Mouse (Mus musculus) heart, embryonic 16.5 days (tissue): ENCODE measurements around the gene Slc25a34. TPM values are rescaled to one million over a fixed set of nuclear protein-coding genes. Genes with fewer than 3 reads are reported as not detected.

Experiments used
- ATAC-seq: fragments of 200-750 bp; cut with Nextera tagmentation; replicated peaks from 2 replicates; pipeline ENCODE4 v1.8.0; 2017; ENCODE audit warnings: moderate number of reproducible peaks; ENCODE audit not compliant: insufficient read depth, low FRiP score; ENCODE audit errors: extremely low read depth
- H3K27ac ChIP-seq: fragments of 300-500 bp; sonication (generic); 2 replicates; pipeline ENCODE4 v1.5.1; 2014; ENCODE audit warnings: mild to moderate bottlenecking, low read length, control low read depth, moderate library complexity
- H3K27me3 ChIP-seq: fragments of 300-500 bp; sonication (generic); 2 replicates; pipeline ENCODE4 v1.6.1; 2014; ENCODE audit warnings: low read length, mixed read lengths; ENCODE audit not compliant: control insufficient read depth, insufficient read depth
- H3K36me3 ChIP-seq: fragments of 300-500 bp; sonication (generic); 2 replicates; pipeline ENCODE4 v1.6.1; 2014; ENCODE audit not compliant: control insufficient read depth, insufficient read depth
- H3K4me1 ChIP-seq: fragments of 300-500 bp; sonication (generic); 2 replicates; pipeline ENCODE4 v1.6.1; 2014; ENCODE audit warnings: low read length, mixed read lengths; ENCODE audit not compliant: control insufficient read depth, insufficient read depth
- H3K4me2 ChIP-seq: fragments of 300-500 bp; sonication (generic); 2 replicates; pipeline ENCODE4 v1.6.1; 2014; ENCODE audit warnings: low read depth, mild to moderate bottlenecking, control low read depth, low read length
- H3K4me3 ChIP-seq: fragments of 300-500 bp; sonication (generic); 2 replicates; pipeline ENCODE4 v1.5.1; 2014; ENCODE audit warnings: mild to moderate bottlenecking, control low read depth, low read length
- H3K9ac ChIP-seq: fragments of 300-500 bp; sonication (generic); 2 replicates; pipeline ENCODE4 v1.6.1; 2014; ENCODE audit warnings: low read length, control low read depth
- H3K9me3 ChIP-seq: fragments of 300-500 bp; sonication (generic); replicated peaks from 2 replicates; pipeline ENCODE4 v1.6.1; 2016; ENCODE audit warnings: low read length; ENCODE audit not compliant: control insufficient read depth
- WGBS: fragments of 180-500 bp; shearing (Covaris S2); extraction: QIAGEN DNeasy Blood & Tissue Kit; methylation state at CpG from one replicate; pipeline ENCODE4 v1.1.7; 2014; 5-methylcytosine and 5-hydroxymethylcytosine counted together
- polyA plus RNA-seq: library from polyadenylated mRNA; unstranded; fragments of >200 nt; fragmentation: Nextera tagmentation; extraction: Ambion mirVana; gene quantifications from 2 replicates; pipeline ENCODE4 v1.2.1, GENCODE M21; 2015

Slc25a34 gene
- polyA plus RNA-seq, 1 experiment from 2014 or later = 1.3 TPM

DNA sequence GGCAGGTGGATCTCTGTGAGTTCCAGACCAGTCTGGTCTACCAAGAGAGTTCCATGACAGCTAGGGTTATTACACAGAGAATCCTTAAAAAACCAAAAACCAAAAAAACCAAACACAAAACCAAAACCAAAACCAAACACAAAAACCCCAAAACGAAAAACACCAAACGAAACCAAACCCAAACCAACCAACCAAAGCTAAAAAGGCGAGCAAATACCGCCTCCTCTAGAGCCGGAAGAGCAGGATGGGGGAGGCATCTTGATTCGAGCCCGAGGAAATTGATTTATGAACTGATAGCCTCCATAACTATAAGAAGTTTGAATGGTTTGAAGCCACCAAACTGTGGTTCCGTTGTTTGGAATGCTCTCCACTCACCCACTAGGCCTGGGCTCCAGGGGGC, 39.7 kb downstream of the Slc25a34 start:
- no peak for ATAC-seq
- 91% methylated on average over 8 of the region's 8 CpGs for WGBS
- no peaks in the 10 kb centered on the region for H3K9me3 ChIP-seq

DNA sequence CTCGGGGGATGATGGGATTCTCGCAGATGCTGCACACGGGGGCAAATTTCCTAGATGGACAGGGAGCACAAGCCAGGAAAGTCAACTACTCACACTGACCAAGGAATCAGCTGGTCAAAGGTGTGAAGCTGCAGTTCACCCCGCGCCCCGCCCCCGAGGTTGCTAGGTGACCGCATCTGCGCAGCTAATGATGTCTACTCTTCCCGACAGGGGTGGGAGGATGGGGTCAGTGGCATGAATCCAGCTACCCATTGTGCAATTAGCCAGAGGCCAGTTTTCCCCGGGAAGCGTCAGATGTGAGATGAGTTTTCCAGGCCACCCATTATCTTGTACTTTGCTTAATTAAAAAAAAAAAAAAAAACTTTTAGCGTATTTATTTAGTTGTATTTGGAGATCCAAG, 42.6 kb downstream of the Slc25a34 start:
- H3K27me3 ChIP-seq = no peaks in the 10 kb centered on the region
- no peak overlapping the region for H3K27ac ChIP-seq
- no peak overlapping the region for H3K4me3 ChIP-seq
- H3K36me3 ChIP-seq = peaks cover 29% of the 10 kb centered on the region
- H3K9ac ChIP-seq = no peak overlapping the region
- no peaks in the 10 kb centered on the region for H3K4me1 ChIP-seq
- 91% methylated on average over 13 of the region's 13 CpGs for WGBS
- no peak for ATAC-seq
- no peak overlapping the region for H3K4me2 ChIP-seq
- H3K9me3 ChIP-seq = 0 out of 2 replicates have a peak, but pooled peaks cover 3% of the 10 kb centered on the region

More for the DNA sequence above, 39.7 kb downstream of the Slc25a34 start:
- Histone ChIP-seq H3K27ac (no peak overlapping the region), H3K4me1 (no peaks in the 10 kb centered on the region), H3K4me3 (no peak overlapping the region), H3K36me3 (peaks cover 25% of the 10 kb centered on the region), H3K9ac (no peak overlapping the region), H3K4me2 (no peak overlapping the region), H3K27me3 (no peaks in the 10 kb centered on the region)

DNA sequence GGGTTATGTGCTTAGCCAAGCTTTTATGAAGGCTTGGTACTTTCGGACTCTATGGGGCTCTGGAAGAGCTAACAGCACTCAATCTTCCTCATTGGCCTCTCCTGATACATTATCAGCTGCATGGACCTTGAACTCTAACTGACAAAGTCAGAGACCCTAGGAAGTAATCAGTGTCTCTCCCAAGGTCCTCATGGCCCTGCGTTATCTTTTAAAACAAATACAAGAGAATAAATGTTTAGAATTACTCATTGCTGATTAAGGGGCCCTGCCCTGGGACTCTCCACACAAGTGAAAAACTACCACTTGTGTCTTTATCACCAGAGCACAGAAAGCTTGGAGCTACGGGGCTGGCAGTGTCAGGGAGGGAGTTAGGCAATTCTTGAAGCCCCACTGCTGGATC, 44.8 kb downstream of the Slc25a34 start:
- Histone ChIP-seq H3K9ac (no peak overlapping the region), H3K4me1 (peaks cover 5% of the 10 kb centered on the region), H3K4me3 (no peak overlapping the region), H3K9me3 (0 out of 2 replicates have a peak, but pooled peaks cover 3% of the 10 kb centered on the region), H3K4me2 (no peak overlapping the region), H3K27ac (no peak overlapping the region), H3K27me3 (no peaks in the 10 kb centered on the region), H3K36me3 (peaks cover 21% of the 10 kb centered on the region)
- ATAC-seq = no peak; the same call in 1 of the 2 replicates
- WGBS = 30% methylated on average over 3 of the region's 3 CpGs

DNA sequence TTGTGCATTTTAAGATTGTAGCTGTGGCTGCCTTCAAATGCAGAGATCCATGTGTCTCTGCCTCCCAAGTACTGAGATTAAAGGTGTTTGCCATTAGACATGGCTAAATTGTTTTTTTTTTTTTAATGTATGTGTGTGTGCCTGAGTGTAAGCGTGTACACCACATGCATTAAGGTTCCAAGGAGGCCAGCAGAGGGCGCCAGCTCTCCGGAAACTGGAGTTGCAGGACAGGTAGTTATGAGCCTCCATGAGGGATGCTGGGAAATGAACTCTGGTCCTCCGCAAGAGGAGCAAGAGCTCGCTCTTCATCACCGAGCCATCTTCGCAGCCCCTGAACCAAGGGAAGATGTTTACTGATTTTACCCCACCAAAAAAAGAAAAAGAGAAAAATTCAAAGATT, 46.7 kb downstream of the Slc25a34 start:
- 89% methylated on average over 7 of the region's 7 CpGs for WGBS
- Histone ChIP-seq H3K9ac (no peak overlapping the region), H3K36me3 (peaks cover 21% of the 10 kb centered on the region), H3K4me2 (no peak overlapping the region), H3K27ac (no peak overlapping the region), H3K9me3 (0 out of 2 replicates have a peak, but pooled peaks cover 3% of the 10 kb centered on the region), H3K4me1 (peaks cover 11% of the 10 kb centered on the region), H3K27me3 (no peaks in the 10 kb centered on the region), H3K4me3 (no peak overlapping the region)
- ATAC-seq = no peak

DNA sequence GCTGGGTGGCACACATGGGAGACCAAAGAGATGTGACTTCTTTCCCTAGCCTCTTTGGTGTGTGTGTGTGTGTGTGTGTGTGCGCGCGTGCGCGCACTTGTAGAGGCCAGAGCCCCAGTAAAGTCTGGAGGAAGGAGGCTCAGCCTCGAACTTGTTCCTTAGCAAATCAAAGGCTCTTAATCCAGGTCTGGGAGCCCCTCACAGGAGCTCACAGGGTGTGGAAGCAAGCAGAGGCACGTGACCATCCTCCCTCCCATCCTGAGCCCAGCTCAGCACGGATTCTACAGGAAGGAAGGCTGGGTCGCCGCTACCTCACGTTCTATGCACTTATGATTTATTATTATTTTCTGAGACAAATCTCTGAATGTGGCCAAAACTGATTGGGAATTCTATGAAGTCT, 47.2 kb downstream of the Slc25a34 start:
- Histone ChIP-seq H3K4me3 (no peak overlapping the region), H3K36me3 (peaks cover 21% of the 10 kb centered on the region), H3K4me1 (peaks cover 11% of the 10 kb centered on the region), H3K9ac (no peak overlapping the region), H3K9me3 (0 out of 2 replicates have a peak, but pooled peaks cover 3% of the 10 kb centered on the region), H3K27ac (no peak overlapping the region), H3K4me2 (no peak overlapping the region), H3K27me3 (no peaks in the 10 kb centered on the region)
- WGBS = 79% methylated on average over 11 of the region's 11 CpGs
- no peak for ATAC-seq

DNA sequence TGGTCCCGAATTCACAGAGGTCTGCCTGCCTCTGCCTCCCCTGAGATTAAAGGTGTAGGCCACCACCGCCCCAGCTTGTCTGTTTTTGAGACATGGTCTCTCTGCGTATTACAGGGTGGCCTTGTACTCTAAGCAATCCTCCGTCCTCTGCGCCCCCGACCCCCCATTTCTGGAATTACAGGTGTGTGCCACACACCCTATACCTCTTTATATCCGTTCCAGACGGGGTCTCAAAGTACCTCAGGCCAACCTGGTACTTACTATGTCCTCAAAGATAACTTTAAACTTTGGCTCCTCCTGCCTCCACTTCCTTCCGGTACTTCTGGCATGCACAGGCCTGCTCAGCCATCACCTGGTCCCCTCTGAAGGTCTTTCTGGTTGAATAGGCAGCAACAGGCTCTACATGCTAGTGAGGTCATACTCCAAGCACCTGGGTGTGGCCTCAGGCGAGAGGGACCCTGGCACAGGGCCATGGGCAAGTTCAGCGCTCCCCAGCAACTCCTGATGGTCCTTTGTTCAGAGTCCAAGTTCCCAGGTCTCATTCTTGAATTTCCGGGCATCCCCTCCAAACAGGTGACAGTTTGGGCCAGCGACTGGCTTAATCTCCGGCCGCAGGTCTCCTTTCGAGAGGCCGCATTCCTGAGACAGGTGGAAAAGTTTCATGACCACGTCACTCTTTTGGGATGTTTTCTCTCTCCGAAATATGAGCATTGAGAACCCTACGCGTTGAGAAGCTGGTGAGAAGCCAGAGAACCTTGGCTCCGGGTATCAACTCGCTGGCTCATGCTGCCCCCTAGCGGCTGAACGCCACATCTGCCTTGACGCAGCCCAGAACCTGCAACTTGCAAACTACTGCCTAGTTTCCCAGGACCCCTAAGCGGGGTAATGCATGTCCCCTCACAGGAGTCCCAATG, 48.6 kb downstream of the Slc25a34 start:
- H3K4me1 ChIP-seq = peaks cover 14% of the 10 kb centered on the region
- H3K4me2 ChIP-seq = peak overlapping the region; percentile 56
- H3K27ac ChIP-seq = no peak overlapping the region
- peak overlapping the region; percentile 33; the same call in 1 of the 2 replicates for H3K9ac ChIP-seq
- WGBS = 33% methylated on average over 27 of the region's 27 CpGs
- ATAC-seq = 0 out of 2 replicates have a peak, but pooled peaks have one; percentile 24
- no peaks in the 10 kb centered on the region for H3K27me3 ChIP-seq
- no peak overlapping the region for H3K4me3 ChIP-seq
- 0 out of 2 replicates have a peak, but pooled peaks cover 3% of the 10 kb centered on the region for H3K9me3 ChIP-seq
- peaks cover 15% of the 10 kb centered on the region for H3K36me3 ChIP-seq

DNA sequence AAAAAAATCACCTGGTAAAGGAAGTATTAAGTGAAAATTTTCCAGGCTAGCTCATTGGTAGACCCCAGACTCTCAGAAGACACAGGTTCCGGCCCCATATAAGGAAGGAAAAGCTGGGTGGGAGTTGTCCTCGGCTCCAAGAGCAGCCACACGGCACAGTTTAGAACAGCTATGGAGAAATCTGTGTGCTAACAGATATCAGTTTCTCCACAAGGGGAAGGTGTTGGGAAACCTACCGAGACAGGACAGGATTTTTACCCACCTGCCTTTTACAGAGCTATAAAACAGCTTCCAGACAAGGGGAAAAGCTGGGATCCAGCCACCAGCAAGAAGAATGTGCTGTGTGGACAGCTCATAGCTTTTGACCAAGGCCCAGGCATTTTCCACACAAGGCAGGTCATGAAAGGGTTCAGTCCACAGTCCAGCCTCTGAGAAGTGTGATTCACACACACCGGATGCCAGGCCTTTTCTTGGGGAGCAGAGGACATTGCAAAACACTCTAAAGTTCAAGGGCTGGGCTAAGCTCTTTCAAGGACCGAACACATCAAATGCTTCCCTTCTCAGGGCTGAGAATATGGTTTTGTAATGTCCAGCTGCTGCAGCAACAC, 50.2 kb downstream of the Slc25a34 start:
- Histone ChIP-seq H3K27me3 (no peaks in the 10 kb centered on the region), H3K4me1 (peaks cover 18% of the 10 kb centered on the region), H3K9me3 (0 out of 2 replicates have a peak, but pooled peaks cover 3% of the 10 kb centered on the region), H3K9ac (0 out of 2 replicates have a peak overlapping the region, but pooled peaks have one; percentile 9), H3K4me2 (no peak overlapping the region), H3K27ac (peak overlapping the region; percentile 55; the same call in 1 of the 2 replicates), H3K36me3 (peaks cover 13% of the 10 kb centered on the region), H3K4me3 (no peak overlapping the region)
- no peak for ATAC-seq
- 33% methylated on average over 6 of the region's 6 CpGs for WGBS

DNA sequence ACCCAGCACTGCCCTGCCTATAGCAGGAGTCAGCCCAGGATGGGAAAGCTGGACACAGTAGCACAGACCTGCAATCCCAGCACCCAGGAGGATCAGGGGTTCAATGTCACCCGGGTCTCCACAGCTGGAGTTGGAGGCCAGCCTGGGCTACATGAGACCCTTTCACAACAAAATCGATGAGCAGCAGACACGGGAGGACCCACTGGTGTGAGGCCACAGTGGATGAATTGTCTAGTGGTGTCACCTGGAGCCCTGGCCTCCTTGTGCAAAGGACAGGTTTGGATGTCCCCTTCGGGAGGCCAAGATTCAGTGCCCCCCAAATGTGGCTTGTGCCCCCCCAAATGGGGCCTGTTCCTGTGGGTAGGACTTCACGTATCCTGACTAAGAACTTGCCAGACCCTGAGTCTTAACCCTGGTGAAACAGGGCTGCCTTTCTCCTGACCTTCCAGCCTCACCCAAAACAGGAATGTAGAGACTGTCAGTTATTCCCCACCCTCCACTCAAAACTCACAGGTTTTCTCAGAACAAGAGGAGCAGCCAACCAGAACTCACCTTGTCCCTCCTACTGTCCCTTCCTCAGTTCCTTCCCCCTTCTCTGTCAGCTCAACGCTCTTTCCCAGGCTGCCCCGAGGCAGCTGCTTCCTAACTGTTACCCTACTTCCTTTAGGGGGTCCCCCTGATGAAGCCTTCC, 50.8 kb downstream of the Slc25a34 start:
- WGBS = 76% methylated on average over 7 of the region's 7 CpGs
- no peak overlapping the region for H3K9ac ChIP-seq
- 0 out of 2 replicates have a peak, but pooled peaks have one; percentile 4 for ATAC-seq
- peaks cover 18% of the 10 kb centered on the region for H3K4me1 ChIP-seq
- no peak overlapping the region for H3K4me2 ChIP-seq
- 0 out of 2 replicates have a peak, but pooled peaks cover 3% of the 10 kb centered on the region for H3K9me3 ChIP-seq
- peak overlapping the region; percentile 55; the same call in 1 of the 2 replicates for H3K27ac ChIP-seq
- no peak overlapping the region for H3K4me3 ChIP-seq
- H3K36me3 ChIP-seq = peaks cover 12% of the 10 kb centered on the region
- no peaks in the 10 kb centered on the region for H3K27me3 ChIP-seq
